Mouse (Mus musculus) Patski (cell line): ENCODE measurements at regions not wholly inside any gene's neighbourhood (a gene's known extent, or its start where the extent isn't known, plus 50 kb on each side); places are given as distances from the start of the nearest gene placed in this dataset.

Source experiments
- ATAC-seq: fragments of 100-300 bp; one replicate; pipeline ENCODE4 v1.8.0; 2021
- CTCF ChIA-PET: fragments of 350-600 bp; sonication (Branson Sonifier 250); formaldehyde crosslinking; loops from one replicate; lab custom pipeline; 2022; ENCODE audit warnings: inconsistent platforms; lab: Charles Lee
- POLR2A ChIA-PET: fragments of 350-600 bp; sonication (Branson Sonifier 250); formaldehyde crosslinking; loops from one replicate; lab custom pipeline; 2022; ENCODE audit warnings: antibody characterized with exemption, inconsistent platforms; lab: Charles Lee
- DNase-seq: peaks from one replicate; pipeline ENCODE4 v3.0.0-alpha.2; 2011; ENCODE audit warnings: low read depth, low spot score
- H3K27me3 ChIP-seq: fragments of 371-371 bp; one replicate; pipeline ENCODE4 v1.5.1; 2021
- CTCF ChIP-seq: fragments of 100-300 bp; IDR thresholded peaks from one replicate; pipeline ENCODE4 v1.5.1; 2021
- in situ Hi-C: fragments of 300-500 bp; cut with MboI; formaldehyde crosslinking; loops from 3 replicates; pipeline ENCODE4 v1.11.1; 2018; ENCODE audit warnings: low pct_unique_long_range_greater_than_20kb, mixed read lengths

DNA sequence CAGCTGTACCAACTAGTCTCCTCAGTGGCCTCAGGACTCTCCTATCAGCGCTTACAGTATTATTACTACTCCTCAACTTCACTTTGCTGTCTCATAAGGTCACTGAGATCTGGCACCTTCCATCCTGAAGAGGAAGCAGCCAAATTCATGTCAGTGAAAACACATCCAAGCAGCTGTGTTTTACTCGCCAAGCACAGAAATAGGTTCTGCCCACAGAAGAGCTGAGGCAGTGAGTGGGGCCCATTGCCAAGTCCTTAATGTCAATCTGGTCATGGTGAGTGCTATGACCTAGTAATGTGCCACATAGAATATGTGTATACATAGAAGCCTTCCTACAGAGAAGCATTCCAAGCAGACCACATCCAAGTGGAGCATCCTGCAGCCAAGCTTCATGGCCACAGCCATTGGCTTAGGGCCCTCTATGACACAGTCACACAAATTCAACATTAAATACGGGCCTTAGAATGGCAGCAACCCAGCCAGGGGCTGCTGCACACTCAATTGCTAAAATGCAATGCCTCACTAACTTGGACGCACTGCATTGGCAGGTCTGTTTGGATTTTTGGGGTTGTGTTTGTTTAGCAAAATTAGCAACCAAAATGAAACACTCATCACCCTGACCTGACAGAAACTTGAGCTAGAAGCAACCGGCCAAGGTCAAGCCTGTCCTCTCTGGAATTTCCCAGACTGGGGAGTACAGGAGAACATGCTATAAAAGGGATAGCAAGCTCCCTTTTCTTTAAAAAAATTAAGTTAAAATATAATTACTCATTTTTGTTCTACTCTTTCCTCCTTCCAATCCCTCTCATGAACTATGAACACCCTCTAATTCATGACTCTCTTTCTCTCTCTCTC, 195.7 kb upstream of the Vstm2b start:
- no peak for TF ChIP-seq CTCF
- ChIA-PET POLR2A (no interaction called here), CTCF (no interaction called here)
- in situ Hi-C loops, result no loop called here
- DNase-seq (no peak), ATAC-seq (no peak)
- no peaks in the 10 kb centered on the region for H3K27me3 ChIP-seq

GRCm38 (mm10) chr7:40708231-40708630, 189.9 kb upstream of the Vstm2b start:
- CTCF ChIA-PET, result interaction anchor here (1.6 kb wide), 1 partner anchor 10 kb away, joined by 4 read pairs; no protein-coding TSS in a partner anchor
- no peak for TF ChIP-seq CTCF
- in situ Hi-C loops, result no loop called here

DNA sequence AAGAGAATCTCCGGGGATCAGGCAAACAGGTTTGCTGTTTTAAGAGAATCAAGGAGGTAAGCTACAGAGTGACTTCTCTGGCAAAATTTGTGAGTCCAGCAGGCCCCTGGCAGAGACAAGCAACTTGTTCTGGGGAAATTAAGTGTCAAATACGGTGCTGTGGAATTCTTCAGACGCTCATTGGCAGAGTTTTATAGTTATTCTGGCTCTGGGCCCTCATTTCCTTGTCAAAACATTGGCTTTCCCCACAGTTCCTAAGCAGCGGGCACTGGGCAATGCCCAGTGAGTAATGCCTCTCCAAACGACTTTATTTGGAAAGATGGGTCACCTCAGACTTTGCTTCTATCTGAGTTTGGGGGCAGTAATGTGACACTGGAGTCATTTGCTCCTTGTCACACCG, 180.1 kb upstream of the Vstm2b start:
- in situ Hi-C loops, result no loop called here
- H3K27me3 ChIP-seq, result no peaks in the 10 kb centered on the region
- ATAC-seq (no peak), DNase-seq (no peak)
- TF ChIP-seq CTCF, result no peak
- POLR2A ChIA-PET, result no interaction called here
- CTCF ChIA-PET, result no interaction called here

More at GRCm38 (mm10) chr7:40708231-40708630, 189.9 kb upstream of the Vstm2b start:
- DNase-seq, result no peak
- H3K27me3 ChIP-seq, result no peaks in the 10 kb centered on the region
- POLR2A ChIA-PET, result no interaction called here
- ATAC-seq, result no peak

GRCm38 (mm10) chr7:40736971-40737468, 161.1 kb upstream of the Vstm2b start:
- in situ Hi-C loops, result no loop called here
- no peak for DNase-seq
- TF ChIP-seq CTCF, result no peak
- ATAC-seq, result no peak
- ChIA-PET POLR2A (no interaction called here), CTCF (interaction anchor here (1.1 kb wide), 1 partner anchor 15 kb away, joined by 4 read pairs; no protein-coding TSS in a partner anchor)
- H3K27me3 ChIP-seq, result no peaks in the 10 kb centered on the region

GRCm38 (mm10) chr7:40737496-40737895, 160.6 kb upstream of the Vstm2b start:
- TF ChIP-seq CTCF, result no peak
- in situ Hi-C loops, result no loop called here
- ChIA-PET CTCF (no interaction called here), POLR2A (no interaction called here)
- DNase-seq (no peak), ATAC-seq (no peak)
- H3K27me3 ChIP-seq, result no peaks in the 10 kb centered on the region

DNA sequence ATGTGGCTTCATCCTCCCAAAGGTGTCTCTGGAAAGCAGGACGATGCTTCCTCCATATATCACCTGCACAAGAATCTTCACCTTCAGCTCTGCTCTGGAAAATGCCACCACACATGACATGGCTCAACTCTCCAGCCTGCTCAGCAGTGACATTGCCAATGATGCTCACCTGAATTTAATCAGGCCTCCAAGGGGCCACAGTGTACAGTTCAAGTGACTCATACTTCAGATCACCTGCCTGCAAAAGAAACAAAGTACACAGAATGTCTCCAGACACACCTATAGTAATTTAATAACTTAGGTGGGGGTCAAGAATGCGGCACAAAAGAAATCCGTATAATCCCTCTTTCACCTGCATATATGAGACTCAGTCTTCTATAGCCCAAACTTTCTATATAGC, 160.0 kb upstream of the Vstm2b start:
- no peak for TF ChIP-seq CTCF
- H3K27me3 ChIP-seq, result no peaks in the 10 kb centered on the region
- no peak for ATAC-seq
- CTCF ChIA-PET, result no interaction called here
- in situ Hi-C loops, result no loop called here
- POLR2A ChIA-PET, result no interaction called here
- no peak for DNase-seq

DNA sequence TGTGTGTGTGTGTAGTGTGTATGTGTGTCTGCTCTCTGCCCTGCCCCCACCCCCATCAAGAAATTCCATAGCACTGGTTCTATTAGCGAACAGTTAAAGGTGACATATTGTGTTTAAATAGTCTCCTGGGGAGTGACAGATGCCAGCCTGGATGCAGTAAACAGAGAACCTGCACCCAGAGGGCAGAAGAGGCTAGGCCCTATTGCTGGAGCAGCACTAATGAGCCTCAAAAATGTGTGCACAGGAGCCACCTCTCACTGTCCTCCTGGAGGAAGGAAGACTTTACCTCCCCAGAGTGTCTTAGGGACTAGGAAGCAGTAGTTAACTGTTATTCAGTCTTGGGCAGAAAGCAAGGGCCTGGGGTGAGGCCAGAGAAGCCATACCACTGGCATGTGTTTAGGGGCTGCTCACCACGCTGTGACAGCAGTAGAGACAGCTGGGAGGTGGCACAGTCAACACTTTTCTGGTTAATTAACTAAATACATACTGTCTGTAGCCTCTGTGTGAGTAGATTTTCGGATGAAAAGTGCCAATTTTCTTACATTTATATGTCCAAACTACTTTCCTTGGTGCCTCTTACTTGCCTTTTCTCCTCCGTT, 155.5 kb upstream of the Vstm2b start:
- DNase-seq (no peak), ATAC-seq (no peak)
- CTCF ChIA-PET, result interaction anchor here (1.0 kb wide), 1 partner anchor 204 kb away, joined by 3 read pairs; no protein-coding TSS in a partner anchor
- no peak for TF ChIP-seq CTCF
- H3K27me3 ChIP-seq, result no peaks in the 10 kb centered on the region
- POLR2A ChIA-PET, result no interaction called here
- in situ Hi-C loops, result no loop called here

DNA sequence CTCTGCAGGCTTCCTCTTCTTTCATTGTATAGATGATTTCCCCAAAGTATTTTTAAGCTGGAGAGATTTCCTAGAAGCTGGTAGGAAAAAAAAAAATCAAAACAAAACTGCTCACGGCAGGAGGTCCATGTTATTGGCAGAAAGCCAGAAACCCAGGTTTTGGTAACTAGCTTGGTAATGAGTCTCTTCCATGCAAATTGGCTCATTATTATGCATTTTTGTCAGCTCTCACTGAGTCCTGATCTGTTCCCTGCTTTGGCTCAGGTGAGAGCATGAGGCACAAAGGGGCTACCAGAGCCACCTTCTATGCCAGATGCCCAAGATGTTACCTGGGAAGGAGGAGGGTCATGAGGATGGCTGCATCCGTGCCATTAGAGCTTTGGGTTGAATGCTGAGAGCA, 146.3 kb upstream of the Vstm2b start:
- ATAC-seq (no peak), DNase-seq (no peak)
- in situ Hi-C loops, result no loop called here
- CTCF ChIA-PET, result interaction anchor here (1.6 kb wide), 1 partner anchor 16 kb away, joined by 4 read pairs; no protein-coding TSS in a partner anchor
- H3K27me3 ChIP-seq, result no peaks in the 10 kb centered on the region
- no peak for TF ChIP-seq CTCF
- POLR2A ChIA-PET, result no interaction called here

- CTCF ChIA-PET, result interaction anchor here (0.9 to 1.6 kb wide), 2 partner anchors 14 to 16 kb away, joined by 3 to 4 read pairs; no protein-coding TSS in a partner anchor
- in situ Hi-C loops, result no loop called here
- TF ChIP-seq CTCF, result no peak
- H3K27me3 ChIP-seq, result no peaks in the 10 kb centered on the region
- ATAC-seq (no peak), DNase-seq (no peak)
- POLR2A ChIA-PET, result no interaction called here
Observed at GRCm38 (mm10) chr7:40752195-40752594, 145.9 kb upstream of the Vstm2b start.

DNA sequence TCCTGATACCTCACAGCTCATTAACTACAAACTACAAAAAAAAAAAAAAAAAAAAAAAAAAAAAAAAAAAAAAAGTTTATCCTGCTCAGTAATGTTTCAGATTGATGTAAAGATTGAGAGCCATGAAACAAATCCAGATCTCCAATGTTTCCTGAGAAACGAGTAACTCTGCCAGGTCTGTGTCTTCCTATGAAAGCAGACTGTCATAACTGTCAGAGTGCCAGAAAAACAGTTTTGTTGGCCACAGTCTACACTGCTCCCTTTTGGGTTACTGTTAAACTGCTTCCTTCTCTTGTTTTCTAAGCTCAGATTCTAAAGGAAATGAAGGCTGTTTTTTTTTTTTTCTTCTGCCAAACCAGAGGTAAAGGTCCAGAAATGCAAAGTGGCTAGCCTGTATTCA, 144.6 kb upstream of the Vstm2b start:
- ATAC-seq, result no peak
- CTCF ChIA-PET, result interaction anchor here (0.6 kb wide), 1 partner anchor 117 kb away, joined by 3 read pairs; no protein-coding TSS in a partner anchor

DNA sequence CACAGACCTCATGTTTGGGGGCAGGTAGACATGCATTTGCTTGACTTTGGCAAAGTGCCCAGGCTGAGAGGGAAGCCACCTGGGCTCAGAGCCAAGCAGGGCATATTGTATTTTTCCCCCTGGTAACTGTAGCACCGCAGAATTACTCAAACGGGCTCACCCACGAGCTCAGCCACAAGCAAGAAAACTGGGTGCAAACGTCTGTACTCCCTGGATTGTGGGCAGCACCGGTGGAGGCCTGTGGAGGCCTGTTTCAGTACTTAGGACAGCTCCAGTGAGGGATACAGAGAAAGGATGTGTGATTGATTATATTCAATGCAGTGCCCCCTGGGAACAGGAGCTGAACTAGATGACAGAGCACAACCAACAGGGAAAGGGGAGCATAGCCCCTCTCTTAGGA, 135.6 kb upstream of the Vstm2b start:
- POLR2A ChIA-PET, result no interaction called here
- H3K27me3 ChIP-seq, result no peaks in the 10 kb centered on the region
- no peak for DNase-seq
- no peak for TF ChIP-seq CTCF
- in situ Hi-C loops, result no loop called here
- CTCF ChIA-PET, result interaction anchor here (1.0 kb wide), 1 partner anchor 21 kb away, joined by 3 read pairs; no protein-coding TSS in a partner anchor
- no peak for ATAC-seq

More for the DNA sequence above, 144.6 kb upstream of the Vstm2b start:
- no peak for DNase-seq
- POLR2A ChIA-PET, result no interaction called here
- in situ Hi-C loops, result no loop called here
- TF ChIP-seq CTCF, result no peak
- H3K27me3 ChIP-seq, result no peaks in the 10 kb centered on the region
